Mouse (Mus musculus) adrenal gland, postnatal 10 days (tissue): Measurements from ENCODE around the gene Ing5. TPM values are rescaled to one million over a fixed set of nuclear protein-coding genes. Genes with fewer than 3 reads are reported as not detected.
A peak's percentile ranks its signal among the peaks of the same experiment; 100 is the strongest.
"Not testable (repeated sequence)": the region's sequence is repeated elsewhere in the genome, so short reads cannot be mapped to it uniquely, and the experiment has no call there.

Experiments used
- DNase-seq: peaks from one replicate; pipeline ENCODE4 v3.0.0; 2021; ENCODE audit warnings: mixed read lengths
- long read RNA-seq, 2 experiments: library from polyadenylated mRNA; stranded (forward); transcript quantifications; one replicate each; pipeline ENCODE4 v2.0.0; 2021
- total RNA-seq, 2 experiments: library from RNA; stranded (reverse); gene quantifications; 2 replicates each; pipeline ENCODE4 v1.2.3; 2021

Gene Ing5
- 10 to 100 TPM; 15.2 to 17.9 TPM for total RNA-seq
- long read RNA-seq, experiment 1, full-length matches to known transcripts = 4 of 6 reads
- long read RNA-seq, experiment 1, partial matches to known transcripts = 1 of 6 reads
- long read RNA-seq, experiment 1, other reads (novel, unspliced or antisense) = 1 of 6 reads
- long read RNA-seq, experiment 2, full-length matches to known transcripts = 3 of 7 reads
- long read RNA-seq, experiment 2, partial matches to known transcripts = 0 of 7 reads
- long read RNA-seq, experiment 2, other reads (novel, unspliced or antisense) = 4 of 7 reads

GRCm38 (mm10) chr1:93803556-93804507 lies at the start of gene Ing5:
TSS of gene Ing5 (plus strand) at chr1:93803965.
- DNase-seq = peak; percentile 100

DNA sequence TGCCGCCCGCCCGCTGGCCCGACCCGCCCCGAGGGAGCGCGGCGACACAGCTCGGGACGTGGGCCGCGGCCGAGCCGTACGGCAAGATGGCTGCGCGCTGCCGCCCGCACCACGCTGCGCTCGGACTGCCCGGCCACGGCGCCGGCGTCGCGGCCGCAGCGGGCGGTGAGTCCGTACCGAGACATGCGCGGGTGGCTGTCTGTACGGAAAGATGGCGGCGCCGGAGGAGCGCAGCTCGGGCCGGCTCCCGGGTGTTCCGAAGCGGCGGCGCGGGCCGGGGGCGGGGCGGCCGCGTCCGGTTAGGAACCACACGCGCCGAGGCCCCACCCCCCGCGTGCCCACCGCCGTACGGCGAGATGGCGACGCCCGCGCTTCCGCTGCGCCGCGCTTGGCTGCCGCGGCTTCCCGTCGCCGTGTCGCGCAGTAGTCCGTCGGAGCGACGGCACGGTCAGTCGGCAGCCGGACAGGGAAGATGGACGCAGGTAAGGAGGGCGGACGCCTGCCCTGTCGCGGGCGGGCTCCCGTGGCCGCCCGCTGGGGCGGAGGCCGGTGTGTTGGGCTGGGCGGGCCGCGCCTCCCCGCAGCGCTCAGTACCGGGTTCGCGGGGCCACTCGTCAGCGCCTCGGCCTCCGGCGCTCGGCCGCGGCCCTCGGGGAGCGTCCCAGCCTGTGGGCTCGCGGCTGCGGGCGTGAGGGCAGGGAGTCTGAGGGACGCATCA lies 49.0 kb upstream of the Ing5 start, which contains the start of gene Thap4:
Gene Thap4 (minus strand): TSS at position 292 of the 718 bp plus-strand sequence.
- peak; percentile 96 for DNase-seq

GRCm38 (mm10) chr1:93755291-93755610 lies 48.5 kb upstream of the Ing5 start:
- DNase-seq = no peak

DNA sequence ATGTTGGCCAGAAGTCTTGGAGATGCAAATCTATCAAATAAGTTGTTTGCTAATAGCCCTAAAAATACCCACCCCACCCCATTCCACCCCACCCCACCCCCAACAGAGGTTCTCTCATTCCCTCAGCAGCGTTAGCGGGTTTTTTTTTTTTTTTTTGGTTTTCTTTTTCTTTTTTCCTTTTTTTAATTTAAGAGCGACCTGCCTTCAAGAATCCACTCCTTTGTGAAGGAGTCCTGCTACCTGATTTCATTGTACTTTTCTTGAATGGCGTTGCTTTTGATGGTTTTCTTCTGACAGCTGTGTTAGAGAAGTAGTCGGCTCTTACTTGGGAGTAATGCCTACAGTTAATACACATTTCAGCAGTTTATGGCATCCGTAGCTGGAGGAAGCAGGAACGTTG lies 48.1 kb upstream of the Ing5 start:
- DNase-seq = no peak

- no peak for DNase-seq
Measured at GRCm38 (mm10) chr1:93756154-93756553, 47.6 kb upstream of the Ing5 start.

DNA sequence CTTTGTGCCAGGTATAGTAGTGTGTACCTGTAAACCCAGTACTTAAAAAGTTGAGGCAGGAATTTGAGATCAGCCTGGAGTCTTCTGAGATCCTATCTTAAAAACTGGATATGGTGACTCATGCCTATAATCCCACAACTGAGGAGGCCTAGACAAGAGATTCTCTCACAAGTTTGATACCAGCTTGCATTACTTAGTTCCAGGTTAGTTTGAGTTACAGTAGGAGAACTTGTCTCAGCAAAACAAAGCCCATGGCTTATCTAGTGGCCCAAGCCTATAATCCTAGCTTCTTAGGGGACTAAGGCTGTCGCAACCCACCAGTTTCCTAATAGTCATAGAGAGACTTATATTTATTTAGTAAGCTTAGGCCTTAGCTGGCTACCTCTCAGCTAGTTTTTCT lies 43.7 kb upstream of the Ing5 start:
- no peak for DNase-seq

GRCm38 (mm10) chr1:93763531-93763930 lies 40.2 kb upstream of the Ing5 start:
- DNase-seq = not testable (repeated sequence)

DNA sequence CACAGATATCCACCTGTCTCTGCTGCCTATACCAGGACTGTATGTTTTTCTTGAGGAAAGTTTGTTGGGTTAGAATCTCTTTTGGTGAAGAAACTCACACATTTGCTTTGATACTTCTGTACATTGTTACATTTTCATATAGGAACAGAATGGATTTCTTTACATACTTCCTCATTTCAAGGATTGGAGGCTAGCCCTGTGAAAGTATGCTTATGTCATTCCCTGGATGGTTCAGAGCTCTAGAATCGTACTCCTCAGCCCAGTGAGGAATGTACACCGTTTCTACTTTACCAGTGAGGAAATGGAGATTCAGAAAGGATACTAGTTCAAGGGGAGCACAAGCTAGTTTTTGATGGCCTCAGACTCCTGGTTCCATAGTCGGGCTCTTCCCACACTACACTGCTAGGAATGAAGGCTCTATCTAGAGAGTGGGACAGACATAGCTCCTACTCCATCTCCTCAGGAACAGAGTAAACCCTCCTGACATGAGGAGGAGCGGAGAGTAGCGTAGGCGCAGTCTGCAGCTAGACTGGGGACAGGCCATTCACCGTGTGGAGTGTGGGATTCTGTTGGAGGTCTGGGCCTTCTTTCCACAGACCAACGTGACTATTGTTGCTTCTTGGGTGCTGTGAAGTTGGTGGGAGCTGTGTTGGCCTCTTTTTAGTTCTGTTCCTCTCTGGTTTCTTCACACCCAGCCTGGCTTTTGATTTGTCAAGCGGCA lies 38.7 kb upstream of the Ing5 start:
- no peak for DNase-seq

DNA sequence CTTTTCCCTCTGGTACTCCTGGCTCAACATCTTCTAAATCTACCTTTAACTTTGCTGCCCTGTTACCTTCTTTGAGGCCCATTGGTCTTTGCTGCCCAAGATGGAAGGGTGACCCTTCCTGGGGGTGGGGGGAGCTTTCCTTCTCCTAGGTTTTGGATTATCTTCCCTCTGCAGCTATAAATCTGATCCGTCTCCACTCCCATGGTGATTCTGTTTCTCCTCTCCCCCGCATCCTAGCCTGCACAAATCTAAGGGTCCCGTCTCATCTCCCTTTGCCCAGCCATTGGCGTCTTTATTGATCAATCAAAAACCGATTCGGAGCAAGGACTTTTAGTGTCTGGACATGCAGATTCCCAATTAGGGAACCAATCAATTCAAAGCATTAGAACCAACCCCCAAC lies 36.2 kb upstream of the Ing5 start:
- no peak for DNase-seq

GRCm38 (mm10) chr1:93769901-93770300 lies 33.9 kb upstream of the Ing5 start:
- no peak for DNase-seq

GRCm38 (mm10) chr1:93776686-93777085 lies 27.1 kb upstream of the Ing5 start:
- DNase-seq = no peak

GRCm38 (mm10) chr1:93786912-93787311 lies 16.9 kb upstream of the Ing5 start:
- DNase-seq = no peak

DNA sequence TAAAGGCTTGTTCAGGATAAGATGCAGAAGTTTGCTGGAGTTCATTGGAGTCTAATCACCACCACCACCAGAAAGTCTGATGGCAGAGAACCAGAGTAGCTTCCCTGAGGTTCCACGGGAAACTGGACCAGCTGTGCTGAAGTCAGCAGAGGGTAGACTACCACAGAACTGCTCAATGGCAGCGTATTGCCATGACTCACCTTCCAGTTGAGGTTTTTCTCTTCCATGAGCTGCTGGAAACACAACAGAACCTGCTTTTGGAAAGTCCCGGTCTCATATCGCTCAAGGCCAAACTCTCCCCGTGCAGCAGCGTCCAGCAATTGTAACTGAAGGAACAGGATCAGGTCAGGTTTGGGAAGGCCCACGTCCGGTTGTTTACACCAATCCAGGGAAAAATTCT lies 9.2 kb upstream of the Ing5 start:
- DNase-seq = no peak

- DNase-seq = peak; percentile 40
Measured at GRCm38 (mm10) chr1:93795886-93796285, 7.9 kb upstream of the Ing5 start.

GRCm38 (mm10) chr1:93800670-93801503 lies 2.9 kb upstream of the Ing5 start:
- no peak for DNase-seq

GRCm38 (mm10) chr1:93801741-93802238 lies 2.0 kb upstream of the Ing5 start, which contains the start of gene Dtymk:
TSS of gene Dtymk (minus strand) at chr1:93801934.
- peak; percentile 93 for DNase-seq

GRCm38 (mm10) chr1:93802771-93803170 lies 994 bp upstream of the Ing5 start:
- no peak for DNase-seq

GRCm38 (mm10) chr1:93804818-93805217 lies 1.1 kb downstream of the Ing5 start:
- no peak for DNase-seq

GRCm38 (mm10) chr1:93805221-93805951 lies 1.6 kb downstream of the Ing5 start:
- DNase-seq = no peak

- DNase-seq = no peak
Measured at GRCm38 (mm10) chr1:93808871-93809270, 5.1 kb downstream of the Ing5 start.
